Mouse (Mus musculus): ENCODE measurements around the gene Trpm6.

The Trpm6 gene

GRCm38 (mm10) chr19:18771561-18771960 is 21.8 kb downstream of the Trpm6 start:
- no peak for DNase-seq

DNA sequence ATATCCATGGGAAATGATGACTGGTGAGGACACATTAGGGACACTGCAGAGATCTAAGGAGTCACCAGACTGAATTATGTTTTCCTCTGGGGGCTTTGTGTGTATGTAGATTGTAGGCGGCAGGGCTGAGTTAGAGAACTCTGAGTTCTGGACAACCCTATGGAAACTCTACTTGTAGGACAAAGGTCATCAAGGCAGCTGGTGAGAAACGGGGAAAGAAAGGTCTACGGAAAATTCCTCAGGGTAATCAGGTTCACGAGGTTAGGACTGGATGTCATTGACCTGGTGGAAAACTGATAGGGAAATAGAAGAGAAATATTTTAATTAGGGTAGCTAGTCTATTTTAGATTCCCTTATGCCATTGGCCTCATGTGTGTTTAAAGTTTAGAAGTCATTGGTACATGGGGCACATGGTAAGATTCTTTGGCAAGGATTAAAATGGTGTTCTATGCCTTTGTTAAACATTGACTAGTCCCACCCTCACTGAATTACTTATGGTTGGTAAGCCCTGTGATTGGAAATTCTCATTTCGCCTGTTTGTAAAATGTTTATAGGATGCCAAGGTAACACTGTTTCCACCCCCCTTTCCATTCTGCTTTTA is 23.2 kb downstream of the Trpm6 start:
- DNase-seq: no peak

GRCm38 (mm10) chr19:18774085-18774484 is 24.3 kb downstream of the Trpm6 start:
- DNase-seq: no peak

GRCm38 (mm10) chr19:18799646-18800045 is 49.9 kb downstream of the Trpm6 start:
- no peak for DNase-seq

- DNase-seq: no peak
Measured at GRCm38 (mm10) chr19:18811264-18811663, 61.5 kb downstream of the Trpm6 start.

DNA sequence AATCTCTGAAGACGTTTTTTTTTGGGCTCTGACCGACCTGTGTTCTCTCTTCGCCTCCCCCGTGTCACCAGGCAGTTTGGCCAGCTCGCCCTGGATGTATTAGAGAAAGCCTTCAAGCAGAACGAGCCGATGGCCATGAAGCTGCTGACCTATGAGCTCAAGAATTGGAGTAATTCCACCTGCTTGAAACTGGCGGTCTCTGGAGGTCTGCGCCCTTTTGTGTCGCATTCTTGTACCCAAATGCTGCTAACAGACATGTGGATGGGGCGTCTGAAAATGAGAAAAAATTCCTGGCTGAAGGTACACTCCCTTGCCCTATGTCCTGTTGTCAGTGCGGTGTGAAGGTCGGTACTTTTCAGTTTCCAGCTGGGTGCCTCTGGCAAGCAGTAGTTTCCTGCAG is 65.4 kb downstream of the Trpm6 start:
- DNase-seq: no peak

DNA sequence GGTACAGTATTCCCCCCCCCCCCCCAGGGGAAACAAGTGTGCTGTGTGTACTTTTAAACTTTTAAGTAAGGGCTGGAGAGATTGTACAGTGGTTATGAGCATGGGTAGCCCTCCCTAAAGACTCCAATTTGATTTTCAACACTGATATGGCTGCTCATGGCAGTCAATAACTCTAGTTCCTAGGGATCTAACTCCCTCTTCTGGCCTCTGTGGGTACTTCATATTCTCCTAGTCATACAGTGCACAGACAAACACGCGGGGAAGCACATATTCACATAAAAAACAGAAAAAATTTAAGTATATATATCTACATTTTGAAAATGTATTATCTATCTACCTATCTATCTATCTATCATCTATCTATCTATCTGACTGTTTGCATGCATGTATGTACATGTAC is 67.6 kb downstream of the Trpm6 start:
- DNase-seq: no peak

DNA sequence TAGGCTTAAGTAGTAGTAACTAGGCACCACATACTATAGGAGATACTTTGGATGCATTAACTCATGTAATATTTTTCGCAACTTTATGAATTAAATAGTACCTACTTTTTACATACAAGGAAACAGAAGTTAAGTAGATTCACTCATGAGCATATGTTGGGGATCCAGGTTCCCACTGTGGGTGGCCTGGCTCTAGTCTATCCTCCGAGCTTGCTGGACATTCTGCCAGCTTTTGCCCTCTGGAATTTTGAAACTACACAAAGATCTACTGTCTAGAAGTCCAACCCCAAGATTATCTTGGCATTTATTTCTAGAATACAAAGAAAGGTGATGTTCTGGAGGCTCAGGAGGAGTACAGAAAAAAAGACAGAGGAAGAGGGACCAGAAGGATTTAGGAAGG is 78.8 kb downstream of the Trpm6 start:
- DNase-seq: no peak

DNA sequence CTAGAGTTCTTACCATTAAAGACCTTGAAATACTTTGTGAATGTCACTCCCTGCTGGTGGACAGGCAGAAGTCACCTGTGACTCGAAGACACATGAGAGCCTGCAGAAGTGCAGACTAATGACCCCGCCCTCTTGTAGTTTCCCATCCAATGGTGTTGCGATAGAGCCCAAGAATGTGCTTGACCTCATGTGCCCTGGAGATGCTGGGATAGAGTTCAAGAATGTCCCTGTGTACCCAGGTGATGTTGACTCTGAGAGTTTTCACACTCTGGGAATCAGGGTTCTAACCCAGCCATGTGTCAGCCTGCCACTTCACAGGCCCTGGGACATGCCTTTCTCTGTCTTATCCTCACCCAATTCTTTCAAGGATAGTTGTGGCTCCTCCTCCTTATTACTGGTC is 81.4 kb downstream of the Trpm6 start:
- no peak for DNase-seq

DNA sequence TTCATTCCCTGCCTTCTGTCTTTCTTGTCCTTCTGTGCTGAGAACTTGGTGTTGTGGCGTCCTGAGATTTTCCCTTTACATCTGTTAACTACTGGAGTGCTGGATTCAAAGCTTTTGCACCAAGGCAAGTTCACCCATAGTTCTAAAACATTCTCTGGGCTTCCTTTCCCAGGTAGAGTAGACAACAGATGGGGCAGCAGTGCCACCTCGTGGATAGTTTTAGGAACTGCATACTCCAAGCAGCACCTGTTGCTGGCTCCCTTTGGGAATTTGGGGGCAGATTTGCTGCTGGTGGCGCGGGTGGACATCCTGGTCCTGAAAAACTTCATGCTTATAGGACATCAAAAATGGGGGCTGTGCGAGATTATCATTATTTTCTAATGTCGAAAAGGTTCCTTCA is 85.2 kb downstream of the Trpm6 start:
- peak; percentile 48 for DNase-seq

DNA sequence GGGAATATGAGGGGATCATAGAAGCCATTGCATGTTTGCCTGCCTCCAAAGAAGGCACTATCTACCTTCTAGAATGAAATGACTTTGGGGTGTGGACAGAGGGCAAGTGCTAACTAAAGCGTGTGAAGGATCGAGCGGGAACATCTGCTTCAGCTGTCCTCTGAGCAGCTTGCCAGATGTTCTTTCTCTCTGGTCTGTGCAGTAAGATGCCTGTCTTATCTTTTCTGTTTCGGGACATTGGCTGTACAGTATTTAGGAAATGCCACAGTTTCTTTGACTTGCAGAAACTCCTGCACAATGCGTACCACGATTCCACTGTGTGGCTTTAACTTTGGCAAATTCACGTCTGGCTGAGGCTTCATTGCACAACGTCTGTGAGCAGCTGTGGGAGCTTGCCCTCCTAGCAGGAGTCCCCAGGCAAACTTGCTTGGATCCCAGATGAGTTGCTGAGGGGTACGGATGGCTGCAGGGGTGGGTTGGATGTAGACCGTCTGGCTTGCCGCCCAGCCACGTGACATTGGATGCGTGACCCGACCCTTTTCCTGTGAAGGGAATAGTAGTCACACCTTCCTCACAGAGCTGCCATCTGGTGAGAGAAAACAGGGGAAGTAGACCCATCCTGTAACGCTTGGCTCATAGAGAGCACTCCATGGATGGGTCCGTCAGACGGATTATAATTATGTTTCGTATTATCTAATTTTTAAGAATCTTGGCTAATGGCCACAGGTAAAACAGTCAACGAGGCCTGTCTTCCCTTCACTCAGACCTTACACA is 92.2 kb downstream of the Trpm6 start:
- DNase-seq: no peak

GRCm38 (mm10) chr19:18842626-18843025 is 92.8 kb downstream of the Trpm6 start:
- DNase-seq: no peak

GRCm38 (mm10) chr19:18846336-18846735 is 96.6 kb downstream of the Trpm6 start:
- no peak for DNase-seq

- no peak for DNase-seq
Measured at GRCm38 (mm10) chr19:18868311-18868710, 118.5 kb downstream of the Trpm6 start.

DNA sequence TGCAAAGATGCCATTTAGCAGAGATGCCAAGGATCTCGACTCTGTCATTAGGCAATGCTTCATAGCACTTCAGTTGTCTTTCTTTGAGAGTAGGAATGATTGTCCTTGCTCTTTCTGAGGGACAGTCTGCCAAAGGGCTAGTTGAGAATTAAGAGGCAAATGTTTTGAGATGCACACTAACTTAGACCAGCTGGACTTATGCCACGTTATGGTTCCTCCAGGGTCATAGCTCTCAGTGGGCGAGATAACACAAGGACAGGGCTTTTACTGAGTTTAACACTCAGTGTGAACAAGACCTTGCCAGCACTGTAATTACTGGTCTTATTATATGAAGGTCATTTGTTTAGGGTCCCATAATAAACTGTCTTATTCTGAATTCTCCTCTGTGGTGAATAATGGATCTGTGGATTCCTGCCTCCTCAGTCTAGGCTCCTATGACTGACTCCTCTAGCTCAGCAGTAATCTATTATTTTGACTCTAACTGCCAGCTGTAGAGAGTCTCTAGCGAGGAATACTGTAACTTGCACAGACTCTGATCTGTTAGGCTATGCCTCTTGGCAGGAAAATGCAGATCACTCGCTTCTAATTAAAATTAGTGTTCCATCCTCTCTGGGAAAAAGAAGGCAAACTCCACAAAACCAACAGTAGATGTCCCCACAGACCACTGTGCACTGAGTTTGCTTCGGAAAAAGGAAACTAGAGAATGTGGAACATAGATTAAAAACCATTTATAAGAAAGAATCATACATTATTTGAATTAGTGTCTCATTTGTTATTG is 123.2 kb downstream of the Trpm6 start:
- DNase-seq: no peak

GRCm38 (mm10) chr19:18873709-18874644 is 124.2 kb downstream of the Trpm6 start:
- DNase-seq: no peak

GRCm38 (mm10) chr19:18879264-18879663 is 129.5 kb downstream of the Trpm6 start:
- DNase-seq: no peak

DNA sequence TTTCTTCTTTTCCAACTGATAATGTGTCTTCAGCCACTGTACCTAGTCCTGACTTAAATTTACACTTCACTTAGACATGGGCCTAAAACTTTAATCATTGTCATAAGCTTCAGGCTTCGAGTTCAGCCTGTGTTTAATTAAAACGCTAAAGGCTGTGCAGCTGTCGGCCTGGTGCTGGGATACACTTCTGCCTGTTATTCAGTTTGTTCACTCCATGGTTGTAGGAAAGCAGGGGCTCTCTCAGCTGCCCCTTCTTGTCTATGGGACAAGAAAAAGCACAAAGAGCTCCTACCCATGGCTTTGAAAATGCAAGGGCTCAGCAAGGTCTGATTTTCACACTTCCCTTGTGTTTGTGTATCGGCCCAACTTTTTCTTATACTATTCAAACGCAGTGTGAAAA is 131.4 kb downstream of the Trpm6 start:
- DNase-seq: no peak

DNA sequence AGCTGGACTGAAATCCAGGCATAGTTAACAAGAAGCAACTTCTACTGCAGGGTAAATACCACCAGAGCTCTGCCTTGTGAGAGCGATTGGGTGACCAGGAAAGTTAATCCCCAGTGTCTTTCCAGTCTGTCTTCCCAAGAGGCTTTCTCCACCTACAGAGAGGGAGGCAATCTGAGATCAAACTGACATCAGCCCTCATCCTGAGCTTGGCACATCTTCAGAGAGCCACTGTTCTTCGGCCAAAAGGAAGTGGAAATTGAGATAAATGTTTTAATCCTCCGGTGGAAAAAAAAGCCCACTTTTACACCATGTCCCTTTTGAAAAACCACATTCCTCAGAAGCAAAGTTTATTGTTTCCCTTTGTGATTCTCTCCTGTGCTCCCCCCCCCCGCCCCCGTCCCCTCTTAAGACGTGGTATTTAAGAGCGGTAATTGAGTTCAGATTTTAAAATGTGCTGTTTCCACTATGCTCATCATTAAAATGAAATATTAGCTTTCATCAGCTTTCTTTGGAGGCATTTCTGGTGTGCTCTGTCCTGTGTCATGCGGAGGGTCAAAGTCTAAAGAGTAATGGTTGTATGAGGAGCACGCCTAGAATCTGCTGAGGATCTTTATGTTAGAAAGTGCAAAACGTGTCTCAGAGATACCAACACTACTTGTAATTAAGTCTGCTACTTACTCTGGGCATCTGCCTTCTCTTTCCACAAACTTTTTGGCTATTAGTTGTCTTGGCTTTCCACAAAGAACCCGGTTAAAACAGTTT is 138.0 kb downstream of the Trpm6 start:
- no peak for DNase-seq

DNA sequence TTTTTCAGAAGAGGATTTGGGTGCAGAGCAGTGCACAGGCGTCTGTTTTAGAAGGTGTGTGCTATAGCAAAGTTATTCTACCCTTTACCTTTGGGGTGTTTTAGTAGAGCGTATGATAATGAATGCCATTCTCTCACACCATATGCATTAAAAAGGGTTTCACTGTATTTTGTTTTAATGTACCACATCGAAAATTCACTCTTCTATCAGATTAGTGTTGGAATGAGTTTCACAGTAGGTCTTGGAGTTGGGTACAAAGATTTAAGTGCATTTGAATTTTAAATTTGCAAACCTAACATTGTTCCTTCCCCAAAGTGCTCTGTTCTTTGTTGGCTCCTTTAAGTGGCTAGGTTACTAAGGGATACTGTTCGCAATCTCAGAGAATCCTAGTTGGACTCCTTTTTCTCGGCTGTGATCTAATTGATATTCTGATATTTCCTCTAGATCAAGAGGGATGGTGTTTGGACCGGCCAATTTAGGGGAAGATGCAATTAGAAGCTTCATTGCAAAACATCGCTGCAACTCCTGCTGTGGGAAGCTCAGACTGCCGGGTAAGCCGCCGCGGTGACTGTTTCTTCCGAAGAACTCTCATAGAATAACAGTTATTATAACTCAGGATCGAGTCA is 138.8 kb downstream of the Trpm6 start:
- no peak for DNase-seq

DNA sequence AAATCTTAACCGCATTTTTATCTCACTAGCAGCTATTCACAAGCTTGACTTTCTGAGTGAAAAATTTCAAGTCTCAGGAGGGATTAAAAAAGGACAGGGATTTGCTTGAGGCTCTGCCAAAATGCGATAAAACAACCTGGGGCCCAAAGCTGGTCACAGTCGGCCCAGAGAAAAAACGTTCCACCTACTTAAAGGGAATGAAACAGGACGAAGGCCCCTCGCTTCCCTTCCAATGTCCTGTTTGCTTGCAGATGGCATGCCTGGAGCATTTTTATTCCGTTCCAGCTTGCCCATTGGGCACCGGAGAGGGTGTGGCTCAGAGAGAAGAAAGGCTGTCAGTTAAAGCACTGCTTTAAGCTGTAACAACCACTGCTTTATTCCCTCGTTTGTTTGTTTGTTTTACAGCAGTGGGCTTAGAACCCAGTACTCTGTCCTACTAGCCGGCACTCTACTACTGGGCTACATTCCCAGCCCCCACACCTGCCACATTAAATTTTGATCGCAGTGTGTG is 139.4 kb downstream of the Trpm6 start:
- no peak for DNase-seq

Data from thymus, postnatal 14 days (tissue).